Mouse (Mus musculus) Patski (cell line): ENCODE results near the gene Nipa1. TPM values are rescaled to one million over a fixed set of nuclear protein-coding genes. Genes with fewer than 3 reads are reported as not detected.

Experiments used
- ATAC-seq: fragments of 100-300 bp; one replicate; pipeline ENCODE4 v1.8.0; 2021
- CTCF ChIA-PET: fragments of 350-600 bp; sonication (Branson Sonifier 250); formaldehyde crosslinking; loops from one replicate; lab custom pipeline; 2022; ENCODE audit warnings: inconsistent platforms; lab: Charles Lee
- POLR2A ChIA-PET: fragments of 350-600 bp; sonication (Branson Sonifier 250); formaldehyde crosslinking; loops from one replicate; lab custom pipeline; 2022; ENCODE audit warnings: antibody characterized with exemption, inconsistent platforms; lab: Charles Lee
- DNase-seq: peaks from one replicate; pipeline ENCODE4 v3.0.0-alpha.2; 2011; ENCODE audit warnings: low read depth, low spot score
- H3K27me3 ChIP-seq: fragments of 371-371 bp; one replicate; pipeline ENCODE4 v1.5.1; 2021
- CTCF ChIP-seq: fragments of 100-300 bp; IDR thresholded peaks from one replicate; pipeline ENCODE4 v1.5.1; 2021
- in situ Hi-C: fragments of 300-500 bp; cut with MboI; formaldehyde crosslinking; loops from 3 replicates; pipeline ENCODE4 v1.11.1; 2018; ENCODE audit warnings: low pct_unique_long_range_greater_than_20kb, mixed read lengths
- polyA plus RNA-seq: library from polyadenylated mRNA; unstranded; gene quantifications from one replicate; pipeline ENCODE4 v1.2.3, GENCODE M21; 2021

Nipa1 gene
- polyA plus RNA-seq = 14.9 TPM

- CTCF ChIA-PET = interaction anchor here (0.9 to 1.0 kb wide), 3 partner anchors 9 to 52 kb away, joined by 3 to 4 read pairs (median 3); no protein-coding TSS in a partner anchor
- POLR2A ChIA-PET = no interaction called here
- ATAC-seq = no peak
- in situ Hi-C loops = no loop called here
- no peaks in the 10 kb centered on the region for H3K27me3 ChIP-seq
- DNase-seq = no peak
- TF ChIP-seq CTCF = no peak
These were observed at the start of gene Nipa1 for GRCm38 (mm10) chr7:56019930-56020253. Gene Nipa1, minus strand, starts transcription at chr7:56019954.

- CTCF ChIA-PET = interaction anchor here (0.7 kb wide), 1 partner anchor 24 kb away, joined by 3 read pairs; no protein-coding TSS in a partner anchor
- in situ Hi-C loops = no loop called here
These were observed 46.9 kb upstream of the Nipa1 start for GRCm38 (mm10) chr7:56066634-56067033.

DNA sequence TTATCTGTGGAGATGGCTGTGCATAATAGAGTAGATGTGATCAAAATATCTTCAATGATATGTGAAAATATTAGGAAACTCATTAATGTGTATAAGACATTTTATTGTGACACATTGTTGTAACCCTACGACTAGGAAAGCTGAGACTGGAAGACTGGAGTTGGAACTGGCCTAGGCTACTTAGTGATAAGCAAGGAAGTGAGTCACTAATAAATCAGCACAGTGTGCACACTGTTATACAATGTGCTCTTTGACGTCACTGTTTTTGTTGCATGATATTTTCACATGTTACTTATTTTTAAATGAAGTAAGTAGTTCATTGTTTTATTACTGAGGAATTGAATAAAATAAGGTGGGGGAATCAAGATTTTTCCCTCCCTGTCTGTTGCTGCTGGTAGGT, 46.4 kb upstream of the Nipa1 start:
- CTCF ChIA-PET = interaction anchor here (0.7 kb wide), 1 partner anchor 24 kb away, joined by 3 read pairs; no protein-coding TSS in a partner anchor
- H3K27me3 ChIP-seq = no peaks in the 10 kb centered on the region
- ATAC-seq (no peak), DNase-seq (no peak)
- in situ Hi-C loops = no loop called here
- no peak for TF ChIP-seq CTCF
- POLR2A ChIA-PET = no interaction called here

More at GRCm38 (mm10) chr7:56066634-56067033, 46.9 kb upstream of the Nipa1 start:
- ATAC-seq = no peak
- H3K27me3 ChIP-seq = no peaks in the 10 kb centered on the region
- DNase-seq = no peak
- no peak for TF ChIP-seq CTCF
- POLR2A ChIA-PET = no interaction called here

- no peaks in the 10 kb centered on the region for H3K27me3 ChIP-seq
- in situ Hi-C loops = no loop called here
- no peak for DNase-seq
- ChIA-PET POLR2A (no interaction called here), CTCF (interaction anchor here (1.0 kb wide), 1 partner anchor 8 kb away, joined by 3 read pairs; no protein-coding TSS in a partner anchor)
- ATAC-seq = no peak
- no peak for TF ChIP-seq CTCF
These were observed 45.1 kb upstream of the Nipa1 start for GRCm38 (mm10) chr7:56064876-56065275.

DNA sequence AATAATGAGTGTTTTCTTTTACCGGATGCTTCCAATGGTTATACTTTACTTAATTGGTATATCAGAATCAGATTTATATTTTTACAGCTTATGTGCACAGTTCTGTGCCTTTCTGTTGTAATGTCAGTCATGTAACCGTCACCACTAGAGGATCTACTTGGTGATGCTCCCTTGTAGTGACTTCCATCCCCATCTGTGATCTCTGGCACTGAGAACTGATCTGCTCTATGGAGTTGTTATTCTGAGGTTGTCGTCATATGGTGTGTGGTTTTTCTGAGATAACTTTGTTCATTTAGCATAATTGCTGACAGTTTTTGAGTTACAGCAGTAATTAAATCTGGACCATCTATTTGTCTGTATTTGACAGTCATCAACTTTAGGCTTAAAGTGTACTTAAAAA, 35.6 kb upstream of the Nipa1 start:
- DNase-seq = no peak
- no peak for ATAC-seq
- in situ Hi-C loops = no loop called here
- ChIA-PET CTCF (no interaction called here), POLR2A (no interaction called here)
- H3K27me3 ChIP-seq = no peaks in the 10 kb centered on the region
- TF ChIP-seq CTCF = no peak

- H3K27me3 ChIP-seq = no peaks in the 10 kb centered on the region
- DNase-seq = no peak
- TF ChIP-seq CTCF = no peak
- ATAC-seq = no peak
- ChIA-PET CTCF (interaction anchor here (1.9 kb wide), 1 partner anchor 11 kb away, joined by 8 read pairs; no protein-coding TSS in a partner anchor), POLR2A (no interaction called here)
- in situ Hi-C loops = no loop called here
These were observed 33.2 kb upstream of the Nipa1 start for GRCm38 (mm10) chr7:56052996-56053395.

DNA sequence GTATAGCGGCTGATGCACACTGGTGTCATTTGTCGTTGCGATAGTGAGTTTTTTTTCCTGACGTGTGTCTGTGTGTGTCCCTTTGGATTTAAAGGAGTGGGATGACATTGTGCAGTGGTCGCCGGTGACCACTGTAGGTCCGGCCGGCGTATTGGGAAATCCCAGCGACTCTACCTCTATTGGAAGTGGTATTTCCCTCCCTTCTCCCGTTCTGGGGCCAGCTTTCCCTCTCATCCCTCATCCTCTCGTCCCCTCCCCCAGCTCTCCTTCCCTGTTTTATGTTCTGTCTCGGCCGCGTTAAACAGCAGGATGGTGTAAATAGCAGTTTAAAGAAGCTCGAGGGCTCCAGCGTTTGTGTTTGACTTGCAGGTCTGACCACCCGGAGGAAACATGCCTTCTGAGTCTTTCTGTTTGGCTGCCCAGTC, 30.7 kb upstream of the Nipa1 start:
- no peak for TF ChIP-seq CTCF
- ATAC-seq (peak; percentile 30), DNase-seq (no peak)
- H3K27me3 ChIP-seq = no peaks in the 10 kb centered on the region
- CTCF ChIA-PET = interaction anchor here (1.3 kb wide), 1 partner anchor 62 kb away, joined by 3 read pairs; no protein-coding TSS in a partner anchor
- POLR2A ChIA-PET = no interaction called here
- in situ Hi-C loops = no loop called here

GRCm38 (mm10) chr7:56049831-56050321, 30.1 kb upstream of the Nipa1 start, which contains the start of gene Herc2:
Gene Herc2, plus strand, starts transcription at chr7:56050196.
- in situ Hi-C loops = loop anchor here (10.0 kb wide), 1 partner anchor 65 kb away; no protein-coding TSS in a partner anchor
- TF ChIP-seq CTCF = no peak
- ATAC-seq (peak; percentile 98), DNase-seq (peak; percentile 98)
- ChIA-PET CTCF (interaction anchor here (1.3 kb wide), 1 partner anchor 61 kb away, joined by 3 read pairs; no protein-coding TSS in a partner anchor), POLR2A (no interaction called here)
- no peaks in the 10 kb centered on the region for H3K27me3 ChIP-seq

- CTCF ChIA-PET = interaction anchor here (1.6 kb wide), 1 partner anchor 8 kb away, joined by 4 read pairs; no protein-coding TSS in a partner anchor
- no peak for TF ChIP-seq CTCF
- ATAC-seq (no peak), DNase-seq (no peak)
- POLR2A ChIA-PET = no interaction called here
- in situ Hi-C loops = loop anchor here (10.0 kb wide), 1 partner anchor 62 kb away; no protein-coding TSS in a partner anchor
- H3K27me3 ChIP-seq = no peaks in the 10 kb centered on the region
These were observed 27.4 kb upstream of the Nipa1 start for GRCm38 (mm10) chr7:56047178-56047577.

GRCm38 (mm10) chr7:56044267-56044629, 24.5 kb upstream of the Nipa1 start:
- no peak for TF ChIP-seq CTCF
- in situ Hi-C loops = loop anchor here (10.0 kb wide), 1 partner anchor 59 kb away; no protein-coding TSS in a partner anchor
- ChIA-PET CTCF (interaction anchor here (2.5 kb wide), 1 partner anchor 15 kb away, joined by 11 read pairs; no protein-coding TSS in a partner anchor), POLR2A (no interaction called here)
- no peak for ATAC-seq
- DNase-seq = no peak
- H3K27me3 ChIP-seq = no peaks in the 10 kb centered on the region

DNA sequence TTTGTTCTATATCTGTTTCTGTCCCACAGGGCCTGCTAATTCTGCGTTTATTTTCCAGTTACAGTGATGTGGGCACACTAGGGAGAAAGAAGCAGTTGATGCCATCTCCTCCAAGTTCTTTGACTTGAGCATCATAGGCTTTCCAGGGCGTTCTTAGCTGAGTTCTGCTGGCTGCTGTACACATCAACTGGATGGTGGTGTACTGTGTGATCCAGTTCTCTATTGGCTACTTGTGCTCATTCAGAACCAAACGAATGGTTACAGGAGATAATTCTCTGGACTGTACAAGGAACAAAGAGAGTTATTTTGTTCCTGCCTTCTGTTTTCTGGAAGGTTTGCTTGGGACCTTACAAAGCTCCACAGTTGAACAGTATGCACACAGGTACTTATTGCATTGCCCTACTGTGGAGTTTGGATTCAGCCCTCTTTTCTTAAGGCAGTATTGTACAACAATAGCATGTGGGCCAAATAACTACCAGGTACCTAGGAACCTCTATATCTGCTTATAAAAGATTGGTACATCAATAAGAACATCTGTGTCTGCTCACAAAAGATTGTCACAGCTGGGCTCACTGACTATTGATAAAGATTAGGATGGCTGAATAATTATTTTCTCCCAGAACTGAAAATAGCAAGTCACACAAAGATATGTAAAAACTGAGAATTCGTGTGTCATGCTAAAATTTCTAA, 24.0 kb upstream of the Nipa1 start:
- no peak for ATAC-seq
- POLR2A ChIA-PET = no interaction called here

More for the DNA sequence above, 24.0 kb upstream of the Nipa1 start:
- CTCF ChIA-PET = interaction anchor here (1.9 to 2.5 kb wide), 4 partner anchors 14 to 63 kb away, joined by 7 to 11 read pairs (median 10); no protein-coding TSS in a partner anchor
- H3K27me3 ChIP-seq = no peaks in the 10 kb centered on the region
- TF ChIP-seq CTCF = no peak
- in situ Hi-C loops = loop anchor here (10.0 kb wide), 1 partner anchor 59 kb away; no protein-coding TSS in a partner anchor
- DNase-seq = no peak
